Mouse (Mus musculus) intestine, embryonic 14.5 days (tissue): ENCODE measurements at regions not wholly inside any gene's neighbourhood (a gene's known extent, or its start where the extent isn't known, plus 50 kb on each side); places are given as distances from the start of the nearest gene placed in this dataset.

Experiments used
- ATAC-seq: fragments of 200-750 bp; cut with Nextera tagmentation; replicated peaks from 2 replicates; pipeline ENCODE4 v1.8.0; 2017; ENCODE audit warnings: low read depth, moderate number of reproducible peaks, moderate TSS enrichment, moderate library complexity; ENCODE audit not compliant: low FRiP score, low TSS enrichment
- DNase-seq: peaks from one replicate; pipeline ENCODE4 v3.0.0-alpha.2; 2018; ENCODE audit warnings: low spot score
- H3K27ac ChIP-seq: fragments of 300-500 bp; sonication (generic); 2 replicates; pipeline ENCODE4 v1.5.1; 2014; ENCODE audit warnings: low read depth, mild to moderate bottlenecking, control low read depth
- H3K27me3 ChIP-seq: fragments of 300-500 bp; sonication (generic); replicated peaks from 2 replicates; pipeline ENCODE4 v1.6.1; 2014; ENCODE audit warnings: low read length, control low read depth; ENCODE audit not compliant: control insufficient read depth, insufficient read depth
- H3K36me3 ChIP-seq: fragments of 300-500 bp; sonication (generic); 2 replicates; pipeline ENCODE4 v1.6.1; 2014; ENCODE audit warnings: low read length, control low read depth; ENCODE audit not compliant: control insufficient read depth, insufficient read depth
- H3K4me1 ChIP-seq: fragments of 300-500 bp; sonication (generic); replicated peaks from 2 replicates; pipeline ENCODE4 v1.6.1; 2014; ENCODE audit warnings: low read length, control low read depth, mixed read lengths; ENCODE audit not compliant: control insufficient read depth, insufficient read depth
- H3K4me2 ChIP-seq: fragments of 300-500 bp; sonication (generic); 2 replicates; pipeline ENCODE4 v1.6.1; 2014; ENCODE audit warnings: low read length
- H3K4me3 ChIP-seq: fragments of 300-500 bp; sonication (generic); 2 replicates; pipeline ENCODE4 v1.5.1; 2014; ENCODE audit warnings: low read depth, low read length, control low read depth, mixed read lengths
- H3K9ac ChIP-seq: fragments of 300-500 bp; sonication (generic); 2 replicates; pipeline ENCODE4 v1.6.1; 2014; ENCODE audit warnings: mild to moderate bottlenecking, low read length
- H3K9me3 ChIP-seq: fragments of 300-500 bp; sonication (generic); 2 replicates; pipeline ENCODE4 v1.6.1; 2016; ENCODE audit warnings: low read length, control low read depth; ENCODE audit not compliant: control insufficient read depth
- WGBS: fragments of 180-500 bp; shearing (Covaris S2); extraction: QIAGEN DNeasy Blood & Tissue Kit; methylation state at CpG from one replicate; pipeline ENCODE4 v1.1.7; 2014; 5-methylcytosine and 5-hydroxymethylcytosine counted together

DNA sequence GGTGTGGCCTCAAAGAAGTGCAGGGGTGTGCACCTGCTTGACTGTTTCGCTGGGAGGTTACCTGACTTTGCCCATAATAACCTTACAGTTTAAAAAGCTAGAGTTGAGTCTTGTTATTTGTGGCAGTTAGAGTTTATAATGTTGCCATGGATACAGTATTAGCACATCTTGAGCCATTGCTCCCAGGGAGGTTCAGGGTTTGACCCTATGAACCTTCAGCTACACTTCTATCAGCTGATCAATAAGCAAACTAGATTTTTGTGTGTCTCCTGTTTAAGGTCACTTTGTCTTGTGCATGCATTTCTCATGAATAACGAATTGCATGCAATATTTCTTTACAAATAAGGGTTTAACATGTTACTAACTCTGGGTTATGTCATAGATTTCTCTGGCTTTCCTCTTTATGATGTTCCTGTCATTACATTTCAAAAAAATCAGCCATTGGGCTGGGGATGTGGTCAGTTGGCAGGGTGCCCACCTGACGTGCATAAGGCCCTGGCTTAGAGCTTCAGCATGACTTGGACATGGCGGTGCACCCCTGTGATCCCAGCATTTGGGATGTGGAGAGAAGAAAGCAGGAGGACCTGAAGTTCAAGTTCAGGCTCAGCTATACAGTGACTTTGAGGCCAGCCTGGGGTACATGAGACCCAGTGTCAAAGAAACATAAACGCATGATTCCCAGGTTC, 191.7 kb downstream of the Ackr3 start:
- no peaks in the 10 kb centered on the region for H3K9me3 ChIP-seq
- H3K4me1 ChIP-seq: no peaks in the 10 kb centered on the region; the same call in 1 of the 2 replicates
- no peaks in the 10 kb centered on the region for H3K27me3 ChIP-seq
- no peak overlapping the region for H3K4me3 ChIP-seq
- no peak for DNase-seq
- H3K4me2 ChIP-seq: no peak overlapping the region
- no peaks in the 10 kb centered on the region for H3K36me3 ChIP-seq
- 77% methylated on average over 5 of the region's 5 CpGs for WGBS
- ATAC-seq: no peak
- no peak overlapping the region for H3K27ac ChIP-seq
- H3K9ac ChIP-seq: no peak overlapping the region

DNA sequence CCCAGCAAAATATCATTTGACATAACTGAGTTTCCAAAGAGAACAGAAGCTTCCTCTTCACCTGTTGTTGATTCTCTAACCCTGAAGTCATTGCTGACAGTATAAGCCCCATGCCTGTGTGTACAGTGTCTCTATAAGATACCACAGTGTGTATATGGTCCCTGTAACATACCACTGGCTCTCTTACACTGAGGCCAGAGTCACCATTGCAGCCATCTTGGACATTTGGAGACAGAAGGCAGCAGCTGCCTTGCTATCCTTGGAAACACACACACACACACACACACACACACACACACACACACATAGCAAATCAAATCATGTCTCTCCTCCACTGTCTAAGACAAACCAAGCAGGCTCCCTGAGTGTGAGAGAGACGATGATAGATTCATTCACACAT, 192.9 kb downstream of the Ackr3 start:
- Histone ChIP-seq H3K9me3 (no peaks in the 10 kb centered on the region), H3K4me2 (no peak overlapping the region), H3K36me3 (no peaks in the 10 kb centered on the region), H3K27ac (no peak overlapping the region), H3K27me3 (no peaks in the 10 kb centered on the region), H3K4me3 (no peak overlapping the region), H3K9ac (no peak overlapping the region), H3K4me1 (no peaks in the 10 kb centered on the region; the same call in 1 of the 2 replicates)
- no peak for ATAC-seq
- no peak for DNase-seq
- WGBS: 79% methylated on average over 1 of the region's 1 CpGs

DNA sequence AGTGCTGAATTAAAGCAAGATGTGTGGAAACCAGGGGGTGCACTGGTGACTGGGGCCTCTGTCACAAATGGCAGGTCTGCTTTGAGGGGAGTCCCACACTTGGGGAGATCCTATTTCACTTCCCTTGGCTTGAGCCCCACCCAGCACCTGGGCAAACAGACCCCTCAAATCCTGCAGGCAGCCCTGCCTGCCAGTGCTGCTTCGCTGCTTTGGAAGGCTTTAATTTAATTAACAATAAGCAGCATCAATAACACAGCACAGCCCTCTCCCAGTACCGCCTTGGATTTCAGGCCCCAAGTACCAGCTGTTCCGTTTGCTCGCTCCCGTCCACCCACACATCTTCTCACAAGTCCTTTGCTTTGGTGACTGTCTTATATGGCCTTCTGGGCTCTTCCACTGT, 193.6 kb downstream of the Ackr3 start:
- Histone ChIP-seq H3K9ac (no peak overlapping the region), H3K27me3 (no peaks in the 10 kb centered on the region), H3K4me3 (no peak overlapping the region), H3K4me1 (no peaks in the 10 kb centered on the region; the same call in 1 of the 2 replicates), H3K36me3 (no peaks in the 10 kb centered on the region), H3K27ac (no peak overlapping the region), H3K9me3 (no peaks in the 10 kb centered on the region), H3K4me2 (no peak overlapping the region)
- WGBS: 60% methylated on average over 5 of the region's 5 CpGs
- DNase-seq (no peak), ATAC-seq (no peak)

DNA sequence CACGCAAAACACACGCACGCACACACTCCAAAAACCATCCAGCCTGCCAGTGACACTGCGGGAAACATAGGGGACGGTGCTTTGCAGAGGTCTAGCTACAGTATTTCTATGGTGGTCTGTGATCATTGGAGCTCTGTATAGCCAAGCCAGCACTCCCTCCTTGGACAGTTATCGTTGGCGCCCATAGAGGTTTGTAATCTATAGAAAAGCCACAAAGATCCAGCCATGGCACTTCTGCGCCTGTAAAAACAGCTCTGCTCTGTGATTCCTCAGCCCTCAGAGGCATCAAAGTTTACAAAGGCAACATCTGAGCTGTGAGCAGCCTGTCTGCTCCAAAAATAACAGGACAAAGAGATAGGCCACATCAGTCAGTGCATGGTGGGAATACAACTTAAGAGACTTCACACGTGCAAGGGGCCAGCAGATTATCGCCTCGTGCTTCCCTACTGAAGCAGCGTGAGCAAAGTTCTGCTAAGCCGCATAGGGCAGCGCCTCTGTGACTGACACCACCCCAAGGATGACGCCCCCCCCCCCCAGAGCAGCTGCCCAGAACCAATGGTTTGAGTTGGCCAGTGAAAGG, 194.7 kb downstream of the Ackr3 start:
- Histone ChIP-seq H3K9ac (no peak overlapping the region), H3K4me1 (no peaks in the 10 kb centered on the region; the same call in 1 of the 2 replicates), H3K27ac (no peak overlapping the region), H3K27me3 (no peaks in the 10 kb centered on the region), H3K4me2 (no peak overlapping the region), H3K36me3 (no peaks in the 10 kb centered on the region), H3K9me3 (no peaks in the 10 kb centered on the region), H3K4me3 (no peak overlapping the region)
- 83% methylated on average over 15 of the region's 15 CpGs for WGBS
- ATAC-seq: no peak
- DNase-seq: no peak

DNA sequence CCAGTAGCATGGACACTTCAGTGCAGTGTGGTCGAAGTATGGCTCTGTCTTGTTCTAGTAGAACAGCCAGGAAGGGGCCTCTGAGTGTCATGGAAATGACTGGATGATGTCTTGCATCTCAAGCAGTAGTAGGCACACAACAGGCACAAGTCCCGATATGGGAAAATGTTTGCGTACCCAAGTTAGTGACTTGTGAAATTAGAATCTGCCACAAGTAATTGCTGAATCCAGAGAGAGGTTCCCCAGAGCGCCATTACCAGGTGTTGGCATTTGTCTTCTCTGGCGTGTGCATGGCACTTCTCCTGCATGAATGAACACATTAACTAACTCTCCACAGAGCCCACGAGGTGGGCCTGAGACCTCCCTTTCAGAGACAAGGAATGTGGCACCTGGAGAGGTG, 199.3 kb downstream of the Ackr3 start:
- Histone ChIP-seq H3K4me2 (no peak overlapping the region), H3K27ac (no peak overlapping the region), H3K9ac (no peak overlapping the region), H3K4me1 (peaks cover 16% of the 10 kb centered on the region), H3K4me3 (no peak overlapping the region), H3K36me3 (no peaks in the 10 kb centered on the region), H3K27me3 (no peaks in the 10 kb centered on the region), H3K9me3 (no peaks in the 10 kb centered on the region)
- DNase-seq (no peak), ATAC-seq (no peak)
- 83% methylated on average over 6 of the region's 6 CpGs for WGBS

DNA sequence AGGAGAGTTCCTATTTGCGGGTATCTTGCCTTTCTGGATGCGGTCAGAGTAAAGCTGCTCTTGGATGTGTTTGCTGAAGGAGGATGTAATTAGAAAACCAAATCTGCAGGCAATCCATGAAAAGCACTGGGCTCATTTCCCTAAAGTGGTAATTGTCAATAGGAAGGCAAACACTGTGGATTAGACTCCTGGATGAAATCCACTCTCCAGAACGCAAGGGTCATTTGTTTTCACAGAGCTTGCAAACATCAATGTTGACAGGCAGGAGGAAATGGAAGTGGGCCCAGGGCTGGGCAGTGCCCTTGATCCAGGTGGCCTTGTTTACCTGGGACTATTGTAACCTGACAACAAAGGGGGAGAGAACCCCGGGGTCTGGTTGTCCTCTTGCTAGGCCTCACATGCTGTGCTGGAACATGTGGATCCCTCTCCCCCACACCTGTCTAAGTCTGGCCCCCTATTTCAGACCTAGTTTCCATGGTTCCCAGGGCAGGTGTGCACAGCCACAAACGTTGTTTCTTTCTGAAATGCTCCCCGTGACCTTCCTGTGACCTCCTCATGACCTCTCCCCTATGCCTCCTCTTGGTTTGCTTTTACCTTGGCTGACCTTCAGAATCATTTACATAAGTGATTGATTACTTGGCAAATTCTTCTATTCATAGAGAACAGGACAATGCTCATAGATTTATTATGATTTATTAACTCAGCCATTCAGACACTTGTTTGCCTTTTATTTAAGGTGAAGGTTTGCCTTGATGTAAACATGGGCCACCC, 197.9 kb upstream of the Cops8 start:
- Histone ChIP-seq H3K4me2 (no peak overlapping the region), H3K4me1 (peaks cover 22% of the 10 kb centered on the region), H3K27me3 (no peaks in the 10 kb centered on the region), H3K27ac (no peak overlapping the region), H3K36me3 (no peaks in the 10 kb centered on the region), H3K9me3 (no peaks in the 10 kb centered on the region), H3K9ac (no peak overlapping the region), H3K4me3 (no peak overlapping the region)
- ATAC-seq: no peak
- WGBS: 37% methylated on average over 6 of the region's 6 CpGs
- no peak for DNase-seq

DNA sequence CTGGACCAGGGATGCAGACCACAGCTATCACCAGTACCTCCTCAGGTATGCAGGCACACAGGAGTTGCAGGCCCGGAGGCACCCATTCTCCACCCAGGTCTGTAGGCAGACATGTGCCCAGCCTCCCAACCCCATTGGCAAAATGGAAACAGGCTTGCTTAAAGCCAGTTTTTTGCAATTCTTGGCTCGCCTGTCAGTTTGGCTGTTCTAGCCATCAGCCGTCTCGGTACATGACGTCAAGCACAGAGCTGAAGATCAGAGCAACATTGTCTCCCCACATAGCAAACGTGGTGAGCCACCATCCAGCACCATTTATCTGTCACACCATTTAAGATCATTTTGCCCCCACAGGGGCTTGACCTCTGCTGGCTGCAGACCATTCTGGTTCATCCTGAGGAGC, 196.1 kb upstream of the Cops8 start:
- Histone ChIP-seq H3K4me2 (no peak overlapping the region), H3K4me3 (no peak overlapping the region), H3K27me3 (no peaks in the 10 kb centered on the region), H3K27ac (no peak overlapping the region), H3K4me1 (peaks cover 22% of the 10 kb centered on the region), H3K9ac (no peak overlapping the region), H3K36me3 (no peaks in the 10 kb centered on the region), H3K9me3 (no peaks in the 10 kb centered on the region)
- ATAC-seq (no peak), DNase-seq (no peak)
- WGBS: 82% methylated on average over 6 of the region's 6 CpGs

DNA sequence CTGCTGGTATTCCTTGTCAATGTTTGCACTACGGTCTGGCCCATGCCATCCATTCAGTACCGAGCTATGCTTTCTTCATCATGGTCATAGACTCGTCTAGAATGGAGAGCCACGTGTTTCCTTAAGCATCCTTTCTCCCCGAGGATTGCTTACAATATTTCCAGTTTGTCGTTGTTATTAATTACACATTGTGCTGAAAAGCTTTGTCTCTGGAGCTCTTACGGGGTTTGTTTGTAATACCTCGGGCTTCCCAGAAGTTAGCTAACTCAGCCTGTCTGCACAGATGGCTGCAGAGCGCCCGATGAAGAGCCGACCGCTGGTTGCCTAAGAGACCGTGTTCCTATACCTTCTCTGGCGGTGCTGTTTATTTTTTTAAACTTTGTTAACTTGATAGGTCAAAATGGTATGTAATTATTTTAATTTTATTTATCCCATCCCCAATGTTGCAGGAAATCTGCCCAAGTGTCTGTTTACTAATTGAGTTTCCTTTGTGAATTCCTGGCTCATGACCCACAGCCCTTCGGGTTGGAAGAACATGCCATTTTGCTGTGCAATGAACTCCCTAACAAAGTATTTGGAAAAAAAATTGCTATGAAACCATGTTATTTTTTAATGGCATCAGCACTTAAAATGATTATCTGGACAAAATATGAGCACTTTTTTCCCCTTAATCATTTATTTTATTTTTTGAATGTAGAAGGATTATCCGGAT, 194.1 kb upstream of the Cops8 start:
- H3K27me3 ChIP-seq: no peaks in the 10 kb centered on the region
- H3K36me3 ChIP-seq: no peaks in the 10 kb centered on the region
- H3K9me3 ChIP-seq: no peaks in the 10 kb centered on the region
- H3K4me1 ChIP-seq: peaks cover 22% of the 10 kb centered on the region
- no peak overlapping the region for H3K9ac ChIP-seq
- ATAC-seq (no peak), DNase-seq (no peak)
- H3K4me2 ChIP-seq: no peak overlapping the region
- no peak overlapping the region for H3K4me3 ChIP-seq
- H3K27ac ChIP-seq: peak overlapping the region; percentile 38; the same call in 1 of the 2 replicates
- WGBS: 37% methylated on average over 16 of the region's 16 CpGs
